Mouse (Mus musculus) embryonic fibroblast, embryonic 13.5 days (primary cell): ENCODE measurements around the gene Plaur. TPM values are rescaled to one million over a fixed set of nuclear protein-coding genes. Genes with fewer than 3 reads are reported as not detected.
A peak's percentile ranks its signal among the peaks of the same experiment; 100 is the strongest.

ENCODE experiments used
- H3K27ac ChIP-seq: 2 replicates; pipeline ENCODE4 v1.5.1; 2012; ENCODE audit warnings: low read length, control low read depth, inconsistent platforms; ENCODE audit not compliant: insufficient read depth
- H3K4me1 ChIP-seq: 2 replicates; pipeline ENCODE4 v1.6.1; 2011; ENCODE audit warnings: low read length; ENCODE audit not compliant: control insufficient read depth, insufficient read depth
- H3K4me3 ChIP-seq: 2 replicates; pipeline ENCODE4 v1.5.1; 2011; ENCODE audit warnings: mild to moderate bottlenecking, control low read depth, low read length; ENCODE audit not compliant: insufficient read depth
- CTCF ChIP-seq: IDR thresholded peaks from 2 replicates; pipeline ENCODE4 v1.5.1; 2011; ENCODE audit warnings: mild to moderate bottlenecking, control low read depth, low read length, moderate library complexity, borderline replicate concordance; ENCODE audit not compliant: insufficient read depth
- POLR2A ChIP-seq: IDR thresholded peaks from 2 replicates; pipeline ENCODE4 v1.6.1; 2011; ENCODE audit warnings: low read depth, mild to moderate bottlenecking, control low read depth, low read length, moderate library complexity
- polyA plus RNA-seq: library from polyadenylated mRNA; stranded (reverse); fragments of >200 nt; gene quantifications from 2 replicates; pipeline ENCODE4 v1.2.4, GENCODE M21; 2011; ENCODE audit warnings: low read depth; ENCODE audit not compliant: missing spikeins, insufficient read length

The Plaur gene
- polyA plus RNA-seq, 1 experiment: 35.2 TPM

DNA sequence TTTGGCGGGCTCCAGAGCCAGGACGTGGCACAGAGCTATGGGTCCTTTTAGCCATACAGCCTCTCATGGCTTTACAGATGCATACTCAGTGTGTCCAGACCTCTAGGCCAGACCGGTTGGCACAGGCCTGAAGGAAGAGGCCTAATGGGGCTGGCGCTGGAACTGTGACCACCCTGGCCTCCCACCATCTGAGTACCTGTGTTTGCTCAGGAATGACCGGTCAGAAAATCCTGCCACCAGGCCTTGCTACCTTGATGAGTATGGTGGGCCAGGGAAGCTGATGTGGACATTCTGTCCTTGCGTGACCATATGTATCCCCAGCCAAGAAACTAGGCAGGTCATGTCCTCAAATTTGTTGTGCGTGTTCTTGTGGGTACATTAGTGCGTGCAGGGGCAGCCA is 35.1 kb upstream of the Plaur start:
- Histone ChIP-seq H3K27ac (no peak overlapping the region), H3K4me1 (no peaks in the 10 kb centered on the region), H3K4me3 (no peak overlapping the region)
- no peak for TF ChIP-seq CTCF
- TF ChIP-seq POLR2A: no peak

DNA sequence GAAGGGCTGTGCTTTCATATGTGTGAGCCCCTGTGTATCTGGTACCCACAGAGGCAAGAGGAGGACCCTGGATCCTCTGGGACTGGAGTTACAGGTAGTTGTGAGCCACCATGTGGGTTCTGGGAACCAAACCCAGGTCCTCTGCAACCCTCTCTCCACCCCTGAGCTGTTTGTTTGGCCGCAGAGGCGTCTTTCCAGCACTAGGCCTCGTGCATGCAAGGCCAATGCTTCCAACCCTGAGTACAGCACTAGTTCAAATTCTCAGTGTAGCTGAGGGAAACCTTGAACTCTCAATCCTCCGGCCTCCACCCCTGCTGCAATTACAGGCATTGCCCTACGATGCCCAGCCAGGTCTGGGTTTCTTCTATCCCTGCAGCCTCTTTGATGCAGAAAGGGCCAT is 33.6 kb upstream of the Plaur start:
- Histone ChIP-seq H3K4me1 (no peaks in the 10 kb centered on the region), H3K27ac (no peak overlapping the region), H3K4me3 (no peak overlapping the region)
- TF ChIP-seq POLR2A (no peak), CTCF (no peak)

DNA sequence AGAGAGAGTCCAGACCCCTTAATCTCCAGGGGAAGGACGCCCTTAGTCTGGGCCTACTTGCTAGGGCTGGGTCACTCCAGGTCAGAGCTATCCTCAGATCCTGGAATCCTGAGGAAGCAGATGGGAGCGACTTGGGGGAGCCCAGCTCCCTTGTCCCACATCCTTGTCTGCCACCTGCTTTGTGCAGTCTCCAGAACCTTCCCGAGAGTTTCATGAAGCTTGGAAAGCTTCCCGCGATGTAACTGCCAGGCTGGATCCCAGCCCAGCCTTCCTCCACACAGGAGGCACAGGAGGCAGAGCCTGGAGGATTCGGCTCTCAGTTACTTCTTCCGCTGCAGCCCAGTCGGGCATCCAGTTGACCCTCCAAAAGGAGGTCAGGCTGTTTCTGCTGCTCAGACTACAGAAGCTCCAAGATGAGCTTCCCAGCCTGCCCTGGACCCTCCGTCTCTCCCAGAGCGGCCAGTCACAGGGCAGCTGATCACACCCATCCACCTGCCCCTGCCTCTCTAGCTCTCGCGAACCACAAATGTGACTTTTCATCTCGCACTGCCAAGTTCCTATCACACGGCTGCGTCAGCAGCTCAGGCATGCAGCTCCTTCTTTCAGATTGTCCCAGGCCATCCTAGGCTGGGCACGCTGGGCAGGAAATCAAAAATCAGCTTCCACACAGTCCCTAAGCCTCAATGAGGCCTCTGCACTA is 32.7 kb upstream of the Plaur start:
- Histone ChIP-seq H3K4me3 (no peak overlapping the region), H3K27ac (no peak overlapping the region), H3K4me1 (no peaks in the 10 kb centered on the region)
- TF ChIP-seq POLR2A (no peak), CTCF (no peak)

DNA sequence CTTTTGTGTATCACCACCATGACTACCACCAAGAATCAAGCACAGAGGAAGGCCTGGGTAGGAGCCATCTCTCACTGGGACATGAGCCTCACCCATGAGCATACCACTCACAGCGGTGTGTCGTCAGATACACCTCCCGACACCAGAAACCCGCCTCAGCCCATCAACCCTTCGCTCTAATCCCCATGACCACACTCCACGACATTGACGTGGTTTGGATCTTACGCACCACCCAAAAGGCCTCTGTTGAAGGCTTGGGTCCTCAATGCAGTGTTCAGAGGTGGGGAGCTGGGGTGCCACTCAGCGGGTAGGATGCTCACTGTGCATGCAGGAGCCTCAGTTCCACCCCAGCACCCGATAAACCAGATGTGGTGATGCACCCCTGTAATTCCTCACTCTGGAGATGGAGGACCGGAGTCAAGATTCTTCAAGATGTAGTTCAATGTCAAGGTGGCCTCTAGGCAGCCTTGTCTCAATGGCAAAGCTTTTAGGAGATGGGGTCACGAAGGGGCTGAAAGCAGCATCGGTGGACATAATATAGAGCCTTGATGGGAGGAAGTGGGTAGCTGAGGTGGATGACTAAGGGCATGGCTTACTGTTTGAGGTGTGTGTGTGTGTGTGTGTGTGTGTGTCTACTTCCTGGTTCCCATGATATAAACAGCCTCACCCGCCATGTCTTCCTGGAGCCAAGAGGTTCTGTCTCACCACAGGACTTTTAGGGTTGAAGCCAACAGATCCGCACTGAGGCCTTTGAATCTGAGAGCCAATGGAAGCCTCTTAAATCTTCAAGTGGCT is 31.5 kb upstream of the Plaur start:
- no peak for TF ChIP-seq CTCF
- TF ChIP-seq POLR2A: no peak
- Histone ChIP-seq H3K4me1 (no peaks in the 10 kb centered on the region), H3K27ac (no peak overlapping the region), H3K4me3 (no peak overlapping the region)

DNA sequence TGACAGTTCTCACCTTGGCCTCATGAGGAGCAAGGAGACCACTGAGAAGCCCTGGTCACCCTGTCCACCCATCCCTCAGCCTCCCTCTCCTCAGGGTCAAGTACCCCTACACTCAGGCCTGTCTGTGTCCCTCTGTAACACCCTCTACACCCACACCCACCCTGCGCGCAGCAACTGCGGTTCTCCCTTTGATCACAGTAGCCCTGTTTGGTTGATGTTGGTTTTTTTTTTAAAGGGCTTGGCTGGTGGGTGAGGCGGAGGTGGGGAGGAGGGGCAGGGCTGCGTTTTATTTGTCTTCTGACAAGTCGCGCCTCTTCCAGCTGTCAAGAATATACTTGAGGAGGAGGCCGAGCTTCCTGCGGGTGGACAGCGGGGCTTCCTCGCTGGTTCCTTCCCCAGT is 30.6 kb upstream of the Plaur start:
- no peak for TF ChIP-seq POLR2A
- no peak for TF ChIP-seq CTCF
- H3K27ac ChIP-seq: no peak overlapping the region
- H3K4me1 ChIP-seq: no peaks in the 10 kb centered on the region
- no peak overlapping the region for H3K4me3 ChIP-seq

DNA sequence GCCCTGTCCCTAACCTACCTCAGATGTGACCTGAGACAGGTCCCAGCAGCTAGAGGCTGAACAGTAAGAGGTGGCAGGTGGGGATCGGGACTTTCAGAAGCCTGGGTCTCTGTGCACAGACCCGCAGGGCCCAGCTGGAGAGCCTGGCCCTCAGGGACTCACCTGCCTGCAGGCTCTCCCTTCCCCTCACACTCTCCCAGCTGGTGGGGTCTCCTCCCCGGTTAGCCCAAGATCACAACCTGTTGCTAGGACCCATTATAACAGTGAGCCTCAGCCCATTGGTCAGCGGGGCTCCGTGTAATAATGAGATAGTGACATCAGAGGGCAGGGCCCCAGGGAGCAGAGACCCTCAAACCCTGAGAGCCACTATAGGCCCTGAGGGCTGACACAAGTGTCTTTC is 27.0 kb upstream of the Plaur start:
- Histone ChIP-seq H3K4me1 (0 out of 2 replicates have a peak, but pooled peaks cover 3% of the 10 kb centered on the region), H3K4me3 (no peak overlapping the region), H3K27ac (no peak overlapping the region)
- TF ChIP-seq POLR2A (no peak), CTCF (no peak)

DNA sequence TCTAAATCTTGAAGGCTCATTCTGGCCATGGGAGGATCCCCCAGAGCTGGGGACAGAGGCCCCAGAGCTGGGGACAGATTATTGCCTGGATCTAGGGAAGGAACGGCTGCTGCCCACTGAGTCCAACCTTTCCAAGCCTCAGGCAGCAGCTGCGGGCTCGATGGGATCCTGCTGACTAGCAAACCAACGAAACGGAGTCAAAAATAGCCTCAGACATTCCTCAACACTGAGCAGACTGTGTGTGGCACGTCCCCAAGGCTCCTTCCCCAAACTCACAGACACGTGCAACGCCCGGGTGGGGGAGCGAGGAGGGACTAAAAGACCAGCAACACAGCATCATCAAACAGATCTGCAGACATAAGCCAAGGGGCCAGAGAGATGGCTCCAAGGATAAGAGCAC is 24.3 kb upstream of the Plaur start:
- Histone ChIP-seq H3K4me1 (0 out of 2 replicates have a peak, but pooled peaks cover 3% of the 10 kb centered on the region), H3K27ac (peak overlapping the region; percentile 51), H3K4me3 (no peak overlapping the region)
- TF ChIP-seq POLR2A (no peak), CTCF (no peak)

DNA sequence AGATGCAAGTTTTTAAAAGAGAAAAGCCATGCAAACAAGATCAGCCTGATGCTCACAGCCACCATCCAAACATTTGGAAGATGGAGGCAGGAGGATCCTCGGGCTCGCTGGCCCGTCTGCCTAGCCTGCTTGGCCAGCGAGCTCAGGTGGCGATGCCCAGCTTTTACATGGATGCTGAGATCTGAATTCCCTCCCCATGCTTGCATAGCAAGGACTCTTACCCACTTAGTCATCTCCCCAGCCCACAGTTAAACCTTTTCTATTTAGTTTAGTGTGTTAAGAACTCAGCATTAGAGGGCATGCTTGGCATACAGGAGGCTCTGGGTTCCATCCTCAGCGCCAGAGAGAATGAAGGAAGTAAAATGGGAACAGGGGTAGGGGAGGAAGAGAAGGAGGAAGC is 23.1 kb upstream of the Plaur start:
- Histone ChIP-seq H3K4me3 (no peak overlapping the region), H3K4me1 (0 out of 2 replicates have a peak, but pooled peaks cover 3% of the 10 kb centered on the region), H3K27ac (no peak overlapping the region)
- TF ChIP-seq POLR2A: no peak

DNA sequence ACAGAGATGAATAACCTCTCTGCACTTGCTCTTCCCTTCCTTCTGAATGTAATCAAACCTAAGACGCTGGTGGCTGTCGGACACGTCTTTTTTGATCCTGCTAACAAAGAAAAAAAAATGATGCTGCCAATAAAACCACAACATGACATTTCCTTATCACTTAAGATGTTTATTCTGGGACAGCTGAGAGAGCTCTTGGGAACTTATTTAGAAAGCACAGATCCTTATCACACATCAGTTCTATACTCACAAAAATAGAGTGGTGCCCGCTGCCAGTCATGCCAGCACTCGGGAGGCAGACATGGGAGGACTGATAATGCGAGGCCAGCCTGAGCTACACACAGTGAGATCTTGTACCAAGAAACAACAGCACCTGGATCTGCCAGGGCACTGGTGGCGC is 22.4 kb upstream of the Plaur start:
- no peak for TF ChIP-seq CTCF
- TF ChIP-seq POLR2A: no peak
- H3K27ac ChIP-seq: no peak overlapping the region
- 0 out of 2 replicates have a peak, but pooled peaks cover 3% of the 10 kb centered on the region for H3K4me1 ChIP-seq
- no peak overlapping the region for H3K4me3 ChIP-seq

DNA sequence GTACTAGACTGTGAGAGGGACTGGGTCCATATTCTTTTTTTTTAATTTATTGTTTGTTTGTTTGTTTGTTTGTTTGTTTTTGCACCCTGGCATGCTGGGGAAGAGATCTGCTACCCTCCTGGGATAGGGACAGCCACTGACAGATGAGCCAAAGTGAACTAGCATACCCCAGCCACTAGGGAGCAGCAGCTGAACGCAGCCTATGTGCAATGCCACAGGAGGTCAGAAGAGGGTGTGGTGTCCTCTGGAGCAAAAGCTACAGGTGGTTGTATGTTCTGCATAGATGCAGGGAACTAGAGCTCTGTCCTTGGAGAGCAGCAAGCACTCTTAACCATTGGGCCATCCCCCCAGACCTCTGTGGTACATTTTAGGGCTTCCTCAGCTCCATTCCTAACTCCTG is 20.5 kb upstream of the Plaur start:
- Histone ChIP-seq H3K27ac (no peak overlapping the region), H3K4me3 (no peak overlapping the region), H3K4me1 (0 out of 2 replicates have a peak, but pooled peaks cover 3% of the 10 kb centered on the region)
- TF ChIP-seq POLR2A (no peak), CTCF (peak; percentile 100)
